In the genomic region with DNA sequence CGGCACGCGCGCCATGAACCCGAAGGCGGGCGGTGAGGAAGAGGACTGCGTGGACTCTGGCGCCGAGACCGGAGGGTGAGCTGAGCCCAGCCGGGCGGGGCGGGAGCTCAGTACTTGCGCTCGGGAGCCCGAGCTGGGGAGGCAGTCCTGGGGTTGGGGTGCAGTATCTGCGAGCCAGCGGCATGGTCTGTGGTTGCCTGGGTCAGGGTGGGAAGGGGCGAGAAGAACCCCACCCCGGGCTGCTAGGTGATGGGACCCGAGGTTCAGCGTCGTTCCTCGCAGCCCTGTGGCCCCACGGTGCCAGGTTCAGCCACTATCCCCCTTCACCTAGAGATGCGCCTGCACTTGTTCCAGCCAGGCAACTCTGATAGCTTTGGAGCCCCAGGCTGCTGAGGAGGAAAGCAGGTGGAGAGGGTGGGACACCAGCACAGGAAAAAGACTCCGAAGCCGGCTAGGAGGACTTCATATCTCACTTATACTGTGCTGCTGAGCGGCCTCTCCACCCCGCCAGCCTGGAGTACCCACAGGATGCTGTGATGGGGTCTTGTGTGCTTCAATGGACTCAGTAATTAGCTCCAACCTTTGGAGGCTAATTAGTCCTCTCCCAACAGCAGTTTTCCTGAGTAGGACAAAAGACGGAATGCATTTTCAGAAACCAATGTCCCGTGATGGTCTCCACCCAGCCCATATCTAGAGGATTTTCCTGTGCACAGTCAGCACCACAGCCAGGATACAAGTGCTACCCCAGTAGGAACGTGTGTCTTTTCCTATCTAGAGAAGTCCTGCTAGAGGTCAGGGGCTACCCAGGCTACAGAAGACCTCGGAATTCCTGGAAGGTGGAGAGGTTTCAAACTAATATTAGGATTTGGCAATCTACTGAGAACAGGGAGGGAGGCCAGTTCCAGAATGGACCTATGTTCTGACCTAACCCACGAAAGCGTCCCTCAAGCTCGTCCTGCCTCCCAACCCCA, we compare ENCODE assay signal across 7 mouse cellular contexts. TPM values are rescaled to one million over a fixed set of nuclear protein-coding genes. Genes with fewer than 3 reads are reported as not detected.
A peak's percentile ranks its signal among the peaks of the same experiment; 100 is the strongest.
DNase-seq lines count a peak whose midpoint lies in the region; ATAC-seq and TF ChIP-seq lines count a peak whose summit lies in the region.

No protein-coding gene starts in this region.

- 9% methylated on average over 38 of the region's 38 CpGs for WGBS in lung, embryonic 15.5 days
- WGBS in heart, embryonic 13.5 days, result 11% methylated on average over 37 of the region's 38 CpGs
- 10% methylated on average over 38 of the region's 38 CpGs for WGBS in liver, adult 2 months
- 11% methylated on average over 38 of the region's 38 CpGs for WGBS in small intestine, adult 2 months

- peak overlapping the region; percentile 93 for H3K4me2 ChIP-seq in lung, embryonic 15.5 days
- H3K4me2 ChIP-seq in heart, embryonic 13.5 days, result peak overlapping the region; percentile 97

- ATAC-seq in lung, embryonic 15.5 days (ENCODE audit: borderline replicate concordance, extremely low read depth, low FRiP score, low TSS enrichment), result no peak; the same call in 1 of the 2 replicates
- ATAC-seq in heart, embryonic 13.5 days (ENCODE audit: extremely low read depth, insufficient number of reproducible peaks, low FRiP score, low TSS enrichment), result 0 out of 2 replicates have a peak, but pooled peaks have one; percentile 21

- no peak for DNase-seq in lung, adult 18-20 months
- DNase-seq in embryo, embryonic 9.5 days (ENCODE audit: extremely low spot score), result peak; percentile 14
- DNase-seq in liver, adult 2 months (ENCODE audit: extremely low read depth, low read depth, low spot score), result peak; percentile 30
- DNase-seq in ovary, postnatal 14 days (ENCODE audit: low spot score), result no peak

- H3K4me3 ChIP-seq in lung, embryonic 15.5 days, result peak overlapping the region; percentile 69
- peak overlapping the region; percentile 75 for H3K4me3 ChIP-seq in heart, embryonic 13.5 days
- H3K4me3 ChIP-seq in liver, adult 2 months (ENCODE audit: insufficient read depth, low read depth, low read length), result peak overlapping the region; percentile 71
- peak overlapping the region; percentile 70 for H3K4me3 ChIP-seq in small intestine, adult 2 months (ENCODE audit: low read depth, low read length)

- H3K36me3 ChIP-seq in lung, embryonic 15.5 days, result no peaks in the 10 kb centered on the region
- H3K36me3 ChIP-seq in heart, embryonic 13.5 days, result no peaks in the 10 kb centered on the region
- no peaks in the 10 kb centered on the region for H3K36me3 ChIP-seq in liver, adult 2 months (ENCODE audit: control insufficient read depth, insufficient read depth, low read length)
- H3K36me3 ChIP-seq in small intestine, adult 2 months (ENCODE audit: control insufficient read depth, insufficient read depth, low read length), result no peaks in the 10 kb centered on the region

- no peaks in the 10 kb centered on the region; the same call in 1 of the 2 replicates for H3K79me2 ChIP-seq in liver, adult 2 months (ENCODE audit: control insufficient read depth, insufficient read depth, low read length)

- peak overlapping the region; percentile 58 for H3K9ac ChIP-seq in lung, embryonic 15.5 days
- H3K9ac ChIP-seq in heart, embryonic 13.5 days, result peak overlapping the region; percentile 84
- peak overlapping the region; percentile 91 for H3K9ac ChIP-seq in liver, adult 2 months (ENCODE audit: low read depth, low read length)

- peaks cover 22% of the 10 kb centered on the region for H3K27me3 ChIP-seq in lung, embryonic 15.5 days
- peaks cover 38% of the 10 kb centered on the region for H3K27me3 ChIP-seq in heart, embryonic 13.5 days (replicated peaks)
- H3K27me3 ChIP-seq in liver, adult 2 months (ENCODE audit: control insufficient read depth, insufficient read depth, low read length), result no peaks in the 10 kb centered on the region
- peaks cover 16% of the 10 kb centered on the region; the same call in 1 of the 2 replicates for H3K27me3 ChIP-seq in small intestine, adult 2 months (ENCODE audit: control insufficient read depth, insufficient read depth, low read length)

- peaks cover 16% of the 10 kb centered on the region for H3K4me1 ChIP-seq in lung, embryonic 15.5 days
- H3K4me1 ChIP-seq in heart, embryonic 13.5 days, result peaks cover 20% of the 10 kb centered on the region
- H3K4me1 ChIP-seq in liver, adult 2 months (ENCODE audit: control insufficient read depth, insufficient read depth, low read length), result peaks cover 18% of the 10 kb centered on the region
- peaks cover 5% of the 10 kb centered on the region; the same call in 1 of the 2 replicates for H3K4me1 ChIP-seq in small intestine, adult 2 months (ENCODE audit: control insufficient read depth, insufficient read depth, insufficient read length, low read length)

- H3K9me3 ChIP-seq in lung, embryonic 15.5 days, result no peaks in the 10 kb centered on the region
- no peaks in the 10 kb centered on the region for H3K9me3 ChIP-seq in heart, embryonic 13.5 days

- no peak for TF ChIP-seq CTCF in liver, adult 2 months (IDR thresholded peaks at IDR 0.05; ENCODE audit: low read depth, low read length)
- TF ChIP-seq CTCF in small intestine, adult 2 months (IDR thresholded peaks at IDR 0.05; ENCODE audit: extremely low read depth, insufficient read length, insufficient replicate concordance, low read depth, low read length), result no peak; the same call in 1 of the 2 replicates

- TF ChIP-seq POLR2A in liver, adult 2 months (IDR thresholded peaks at IDR 0.05; ENCODE audit: extremely low read depth, insufficient read depth, low read length), result no peak
- no peak for TF ChIP-seq POLR2A in small intestine, adult 2 months (IDR thresholded peaks at IDR 0.05; ENCODE audit: low read depth, low read length)

- H3K27ac ChIP-seq in lung, embryonic 15.5 days, result no peak overlapping the region
- H3K27ac ChIP-seq in heart, embryonic 13.5 days (replicated peaks), result no peak overlapping the region
- H3K27ac ChIP-seq in liver, adult 2 months (replicated peaks; ENCODE audit: insufficient read depth, low read depth, low read length), result peak overlapping the region; percentile 62
- no peak overlapping the region for H3K27ac ChIP-seq in small intestine, adult 2 months (ENCODE audit: insufficient read depth, low read depth, low read length)

RNA-seq across cellular contexts. Expression of a gene that starts 0.6 kb away (rescaled TPM):
- polyA plus RNA-seq in lung, embryonic 15.5 days (2015; fragmentation: Nextera tagmentation; extraction: Ambion mirVana), result 5.5 and 5.9 TPM in 2 replicates
- 2.4 and 3.5 TPM in 2 replicates for polyA plus RNA-seq in heart, embryonic 13.5 days (2015; fragmentation: Nextera tagmentation; extraction: Ambion mirVana)
- 3.6 and 4.2 TPM in 2 replicates for total RNA-seq in liver, adult 2 months (2014; rRNA removed)
- 4.7 and 9.8 TPM in 2 replicates for polyA plus RNA-seq in liver, adult 2 months (2012; rRNA removed)
- 3.3 and 7.1 TPM in 2 replicates for polyA plus RNA-seq in small intestine, adult 2 months (2012; rRNA removed)

RNA-seq across cellular contexts. Expression of a gene that starts 10.6 kb away (rescaled TPM):
- polyA plus RNA-seq in lung, embryonic 15.5 days (2015; fragmentation: Nextera tagmentation; extraction: Ambion mirVana), result not detected in 2 replicates
- not detected in 2 replicates for polyA plus RNA-seq in heart, embryonic 13.5 days (2015; fragmentation: Nextera tagmentation; extraction: Ambion mirVana)
- not detected in 2 replicates for total RNA-seq in liver, adult 2 months (2014; rRNA removed)
- not detected in 2 replicates for polyA plus RNA-seq in liver, adult 2 months (2012; rRNA removed)
- not detected in 2 replicates for polyA plus RNA-seq in small intestine, adult 2 months (2012; rRNA removed)

Comparison
In these comparisons a context has a peak if more than half of its experiments do, and no peak if none do; other contexts are left out.
1. DNase-seq: peak in embryo, embryonic 9.5 days (single experiment) and liver, adult 2 months (single experiment); none in lung, adult 18-20 months (0 of 2) and ovary, postnatal 14 days (single experiment).
2. Peak in every context shown above with its lines, with median percentiles within 50 percentile points of each other: H3K4me3 ChIP-seq and H3K9ac ChIP-seq.